In genomic region chr13:108812956-108813355, GRCm38 (mm10) we compare ENCODE assay signal across 8 mouse cellular contexts.
DNase-seq lines count a peak whose midpoint lies in the region; ATAC-seq and TF ChIP-seq lines count a peak whose summit lies in the region.

No protein-coding gene starts in this region.

- no peaks in the 10 kb centered on the region for H3K4me1 ChIP-seq in heart, embryonic 12.5 days (replicated peaks)
- no peaks in the 10 kb centered on the region for H3K4me1 ChIP-seq in E14TG2a.4 (replicated peaks; ENCODE audit: low read depth, low read length)
- H3K4me1 ChIP-seq in embryonic facial prominence, embryonic 11.5 days (ENCODE audit: control insufficient read depth, insufficient read depth, low read length) = no peaks in the 10 kb centered on the region
- H3K4me1 ChIP-seq in neural tube, embryonic 12.5 days = no peaks in the 10 kb centered on the region

- no peak overlapping the region for H3K4me3 ChIP-seq in heart, embryonic 12.5 days
- no peak overlapping the region for H3K4me3 ChIP-seq in E14TG2a.4 (replicated peaks; ENCODE audit: low read length)
- H3K4me3 ChIP-seq in embryonic facial prominence, embryonic 11.5 days (ENCODE audit: low read depth, low read length) = no peak overlapping the region
- no peak overlapping the region for H3K4me3 ChIP-seq in neural tube, embryonic 12.5 days

- TF ChIP-seq CTCF in E14TG2a.4 (conservative IDR thresholded peaks at IDR 0.05; ENCODE audit: low read length) = peak; percentile 20

- no peak overlapping the region for H3K4me2 ChIP-seq in heart, embryonic 12.5 days
- H3K4me2 ChIP-seq in embryonic facial prominence, embryonic 11.5 days (ENCODE audit: low read depth, low read length) = no peak overlapping the region
- H3K4me2 ChIP-seq in neural tube, embryonic 12.5 days (replicated peaks) = no peak overlapping the region

- intact Hi-C loops in heart, postnatal 14 days (cut with DNase I) = loop anchor here (2.0 kb wide), 1 partner anchor 398 kb away; no protein-coding TSS in a partner anchor

- no peak overlapping the region for H3K9ac ChIP-seq in heart, embryonic 12.5 days
- H3K9ac ChIP-seq in embryonic facial prominence, embryonic 11.5 days (replicated peaks; ENCODE audit: low read length) = no peak overlapping the region
- H3K9ac ChIP-seq in neural tube, embryonic 12.5 days = no peak overlapping the region

- no peaks in the 10 kb centered on the region for H3K9me3 ChIP-seq in heart, embryonic 12.5 days (replicated peaks)
- no peaks in the 10 kb centered on the region for H3K9me3 ChIP-seq in E14TG2a.4 (ENCODE audit: low read length)
- H3K9me3 ChIP-seq in embryonic facial prominence, embryonic 11.5 days (replicated peaks; ENCODE audit: control insufficient read depth, low read length) = no peaks in the 10 kb centered on the region
- no peaks in the 10 kb centered on the region for H3K9me3 ChIP-seq in neural tube, embryonic 12.5 days

- no peak for ATAC-seq in heart, embryonic 12.5 days (ENCODE audit: insufficient number of reproducible peaks, low FRiP score)
- no peak for ATAC-seq in embryonic facial prominence, embryonic 11.5 days (replicated peaks; ENCODE audit: insufficient number of reproducible peaks, low FRiP score, low TSS enrichment, low read depth)
- peak; percentile 44; the same call in 1 of the 2 replicates for ATAC-seq in neural tube, embryonic 12.5 days (ENCODE audit: low FRiP score, low read depth)
- ATAC-seq in activated CD4-positive, CD25-positive, alpha-beta regulatory T cell, adult 4 months = no peak

- H3K27ac ChIP-seq in heart, embryonic 12.5 days (ENCODE audit: poor library complexity, severe bottlenecking) = no peak overlapping the region
- no peak overlapping the region for H3K27ac ChIP-seq in embryonic facial prominence, embryonic 11.5 days (replicated peaks; ENCODE audit: low read depth, low read length)
- no peak overlapping the region for H3K27ac ChIP-seq in neural tube, embryonic 12.5 days

- peak; percentile 18 to 34 for DNase-seq in heart, postnatal 14 days
- peak; percentile 24 to 35 for DNase-seq in adrenal gland, postnatal 36 days
- DNase-seq in embryonic facial prominence, embryonic 11.5 days (ENCODE audit: low spot score) = peak; percentile 55
- DNase-seq in layer of hippocampus, adult 9-11 months = peak; percentile 18

- H3K36me3 ChIP-seq in heart, embryonic 12.5 days = no peaks in the 10 kb centered on the region
- no peaks in the 10 kb centered on the region for H3K36me3 ChIP-seq in E14TG2a.4 (ENCODE audit: insufficient read depth, low read length)
- H3K36me3 ChIP-seq in embryonic facial prominence, embryonic 11.5 days (replicated peaks; ENCODE audit: control insufficient read depth, insufficient read depth, low read depth, low read length) = no peaks in the 10 kb centered on the region
- no peaks in the 10 kb centered on the region for H3K36me3 ChIP-seq in neural tube, embryonic 12.5 days

- 48% methylated on average over 3 of the region's 3 CpGs for WGBS in heart, embryonic 12.5 days
- 63% methylated on average over 3 of the region's 3 CpGs for WGBS in embryonic facial prominence, embryonic 11.5 days
- 51% methylated on average over 3 of the region's 3 CpGs for WGBS in neural tube, embryonic 12.5 days

- no peaks in the 10 kb centered on the region for H3K27me3 ChIP-seq in heart, embryonic 12.5 days (replicated peaks)
- no peaks in the 10 kb centered on the region for H3K27me3 ChIP-seq in E14TG2a.4 (ENCODE audit: insufficient read depth, low read length)
- no peaks in the 10 kb centered on the region for H3K27me3 ChIP-seq in embryonic facial prominence, embryonic 11.5 days (ENCODE audit: control insufficient read depth, insufficient read depth, low read length)
- H3K27me3 ChIP-seq in neural tube, embryonic 12.5 days (replicated peaks) = no peaks in the 10 kb centered on the region
